Mouse (Mus musculus) adrenal gland, postnatal 4 days (tissue): ENCODE measurements around the gene Meaf6. TPM values are rescaled to one million over a fixed set of nuclear protein-coding genes. Genes with fewer than 3 reads are reported as not detected.
A peak's percentile ranks its signal among the peaks of the same experiment; 100 is the strongest.

ENCODE experiments used
- DNase-seq, 2 experiments: peaks; one replicate each; pipeline ENCODE4 v3.0.0; 2021 to 2022; ENCODE audit warnings: low spot score in 2 of 2, mixed read lengths in 2 of 2
- total RNA-seq, 2 experiments: library from RNA; stranded (reverse); gene quantifications; 2 replicates each; pipeline ENCODE4 v1.2.3; 2021

Meaf6 gene
- total RNA-seq, 2 experiments from 2014 or later = 43.1 to 45.4 TPM

GRCm38 (mm10) chr4:125136303-125136888 lies 51.5 kb downstream of the Meaf6 start:
- no peak for DNase-seq

GRCm38 (mm10) chr4:125138321-125138720 lies 53.4 kb downstream of the Meaf6 start:
- no peak for DNase-seq

DNA sequence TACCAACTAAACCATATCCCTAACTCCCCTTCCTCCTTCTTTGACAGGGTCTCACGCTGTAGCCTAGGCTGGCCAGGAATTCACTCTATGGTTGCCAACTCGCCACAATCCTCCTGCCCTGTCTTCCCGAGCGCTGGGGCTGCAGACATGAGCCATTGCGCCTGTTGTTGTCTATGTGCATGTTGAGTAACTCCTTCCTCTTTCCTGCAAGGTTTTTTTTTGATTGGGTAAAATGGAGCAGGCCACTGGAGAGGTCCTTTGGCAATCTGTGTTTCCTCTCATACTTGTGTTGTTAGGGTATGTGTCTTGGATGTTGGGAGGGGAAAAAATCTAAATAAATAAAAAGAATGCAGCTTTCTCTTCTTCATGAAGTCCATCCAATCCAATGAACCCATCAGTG lies 59.3 kb downstream of the Meaf6 start:
- no peak for DNase-seq

DNA sequence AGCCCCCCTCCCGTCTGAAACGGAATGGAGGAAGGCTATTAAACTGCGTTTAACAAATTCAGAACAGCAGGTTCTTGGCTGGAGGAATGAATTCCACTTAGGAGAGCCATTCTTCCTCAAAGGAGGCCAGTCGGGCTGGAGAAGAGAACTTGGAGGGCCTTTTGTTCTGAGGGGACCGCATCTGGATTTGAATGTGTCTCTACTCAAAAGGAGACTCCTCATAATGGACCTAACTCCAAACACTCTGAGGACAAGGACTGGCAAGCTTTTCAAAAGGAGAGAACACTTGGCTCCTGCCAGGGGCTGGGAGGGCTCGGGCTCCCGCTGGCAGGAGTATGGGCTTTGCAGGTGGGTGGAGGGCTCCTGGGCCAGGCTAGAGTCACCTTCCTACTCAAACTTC lies 59.7 kb downstream of the Meaf6 start:
- DNase-seq = no peak

- DNase-seq = no peak
These were observed 60.3 kb downstream of the Meaf6 start for GRCm38 (mm10) chr4:125145213-125145612.

GRCm38 (mm10) chr4:125147970-125148369 lies 63.0 kb downstream of the Meaf6 start:
- no peak for DNase-seq

DNA sequence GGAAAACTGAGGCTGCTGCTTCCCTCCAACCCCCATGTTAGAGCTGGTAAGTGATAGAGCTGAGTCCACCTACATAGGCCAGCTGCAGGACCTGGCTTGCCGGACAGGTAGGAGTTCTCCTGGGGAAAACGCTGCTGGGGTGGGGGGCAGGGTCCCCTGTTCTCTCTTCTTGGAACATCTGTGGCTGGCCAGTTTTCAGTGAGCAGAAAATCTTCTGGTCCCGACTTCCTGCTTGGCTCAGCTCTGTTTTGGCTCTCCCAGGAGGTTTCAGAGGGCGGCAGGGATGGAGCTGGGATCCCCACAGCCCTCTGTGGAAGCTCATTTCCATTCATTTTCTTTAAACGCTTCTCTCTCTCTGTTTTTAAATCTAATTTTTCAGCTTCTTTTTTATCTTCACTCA lies 64.5 kb downstream of the Meaf6 start:
- no peak for DNase-seq

GRCm38 (mm10) chr4:125152469-125152868 lies 67.5 kb downstream of the Meaf6 start:
- DNase-seq = no peak

- no peak for DNase-seq
These were observed 68.8 kb downstream of the Meaf6 start for GRCm38 (mm10) chr4:125153659-125154241.

DNA sequence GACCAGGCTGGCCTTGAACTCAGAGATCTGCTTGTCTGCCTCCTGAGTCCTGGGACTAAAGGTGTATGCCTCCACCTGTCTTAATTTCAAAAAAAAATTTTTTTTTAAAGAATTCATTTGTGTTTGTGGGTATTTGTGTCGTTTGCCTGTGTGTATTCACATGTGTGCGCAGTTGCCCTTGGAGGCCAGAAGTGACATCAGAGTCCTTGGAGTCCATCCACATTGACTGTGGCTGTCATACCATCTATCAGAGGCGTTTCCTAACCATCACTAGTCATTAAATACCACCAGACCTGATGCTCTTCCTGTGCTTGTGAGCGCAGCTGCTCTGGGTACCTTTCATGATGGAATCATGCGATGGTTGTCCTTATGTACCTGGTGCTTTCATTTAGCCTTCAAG lies 70.7 kb downstream of the Meaf6 start:
- no peak for DNase-seq

DNA sequence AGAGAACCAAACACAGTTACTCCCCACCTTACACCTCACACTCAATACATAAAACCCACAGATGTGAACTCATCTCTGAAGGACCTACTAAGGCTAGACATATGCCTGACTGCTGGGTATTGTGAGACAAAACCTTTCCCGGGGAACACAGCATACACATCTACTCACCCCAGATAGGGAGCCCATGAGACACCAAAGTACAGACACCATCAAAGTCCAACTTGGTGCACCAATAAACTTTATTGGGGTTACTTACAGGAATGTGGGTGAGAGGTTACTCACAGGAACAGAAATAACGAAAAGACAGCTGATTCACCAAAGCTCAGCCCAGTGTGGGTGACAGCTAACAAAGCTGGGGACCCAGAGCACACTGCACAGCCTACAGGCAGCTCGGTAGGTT lies 72.4 kb downstream of the Meaf6 start:
- DNase-seq = no peak

DNA sequence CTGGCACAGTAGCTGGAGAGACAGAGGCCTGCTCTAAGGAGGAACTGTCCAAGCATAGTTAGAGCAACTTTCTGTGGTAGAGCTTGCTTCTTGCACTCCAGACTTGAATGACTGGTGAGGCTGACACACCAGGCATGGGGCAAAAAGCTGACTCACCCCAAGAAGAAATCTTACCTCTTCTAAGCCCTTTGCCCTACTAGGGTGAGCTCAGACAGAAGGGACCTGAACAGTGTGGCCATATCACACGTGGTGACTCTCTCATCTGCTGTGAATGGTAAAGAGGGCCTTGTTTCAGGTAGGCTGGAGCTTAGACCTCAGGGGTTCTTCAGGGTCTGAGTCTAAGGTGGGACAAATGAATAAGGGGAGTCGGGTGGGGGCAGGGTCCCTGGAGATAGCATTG lies 73.1 kb downstream of the Meaf6 start:
- no peak for DNase-seq

GRCm38 (mm10) chr4:125158581-125159317 lies 73.8 kb downstream of the Meaf6 start:
- DNase-seq = no peak

DNA sequence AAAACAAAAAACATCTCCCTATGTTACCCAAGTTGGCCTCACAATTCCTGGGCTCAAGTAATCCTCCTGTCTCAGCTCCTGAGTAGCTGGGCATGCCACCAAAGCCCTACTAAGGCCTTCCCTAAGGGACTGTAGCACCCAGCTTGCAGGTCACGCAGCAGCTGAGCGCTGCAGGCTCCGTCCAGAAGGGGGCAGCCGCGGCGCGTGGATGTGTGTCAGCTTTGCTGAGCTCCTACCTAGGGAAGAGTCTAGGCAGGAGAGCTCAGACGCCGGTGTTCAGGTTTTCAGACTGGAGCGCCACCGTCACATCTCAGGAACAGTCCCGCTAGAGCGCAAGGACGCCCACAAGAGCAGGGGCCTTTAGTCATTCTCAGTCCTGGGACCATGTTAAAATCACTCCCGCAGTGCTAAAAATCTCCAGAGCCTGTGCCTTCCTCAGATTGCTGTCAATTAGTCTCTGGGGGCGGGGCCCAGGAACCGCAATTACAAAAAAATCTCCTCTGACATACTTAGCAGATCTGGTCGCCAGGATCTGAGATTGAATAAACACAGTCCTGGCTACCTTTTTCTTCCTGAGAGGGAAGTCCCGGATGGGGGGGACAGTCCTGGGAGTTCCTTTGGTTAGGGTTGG lies 75.5 kb downstream of the Meaf6 start:
- peak; percentile 70 to 74 for DNase-seq

DNA sequence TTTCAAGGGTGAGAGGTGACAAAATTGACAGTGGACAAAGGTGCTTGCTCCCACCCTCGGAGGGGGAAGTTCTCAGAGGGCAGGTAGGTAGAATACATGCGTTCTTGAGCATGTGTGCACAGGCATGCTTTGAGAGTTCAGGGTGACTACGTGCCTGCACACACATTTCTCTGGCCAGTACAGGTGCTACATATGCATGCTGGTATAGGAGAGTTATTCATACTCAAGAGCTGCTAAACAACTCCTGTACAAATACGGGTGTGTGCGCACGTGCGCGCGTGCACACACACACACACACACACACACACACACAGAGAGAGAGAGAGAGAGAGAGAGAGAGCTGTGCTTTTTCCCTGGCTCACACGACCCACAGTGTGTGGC lies 76.0 kb downstream of the Meaf6 start:
- no peak for DNase-seq

DNA sequence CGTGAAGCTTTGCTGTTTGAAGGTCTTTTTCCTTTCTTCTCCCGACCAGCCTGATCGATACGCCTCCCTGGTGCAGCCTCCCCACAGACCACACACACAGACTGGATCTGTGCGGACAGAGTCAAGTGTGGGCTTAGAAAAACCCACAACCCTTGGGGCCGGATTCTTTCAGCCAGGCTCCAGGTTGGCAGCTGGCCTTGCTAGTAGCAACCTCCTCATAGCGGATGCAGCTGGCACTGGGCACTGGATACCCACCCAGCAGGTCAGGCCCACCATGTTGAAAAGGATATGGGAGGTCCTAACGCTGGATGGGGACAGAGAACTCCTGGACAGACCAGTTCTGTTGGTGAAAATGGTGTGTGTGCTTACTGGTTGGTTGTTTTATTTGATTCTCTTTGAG lies 76.5 kb downstream of the Meaf6 start:
- DNase-seq = no peak

- DNase-seq = no peak
These were observed 77.8 kb downstream of the Meaf6 start for GRCm38 (mm10) chr4:125162701-125163100.

Other genes starting within 250 kb of the Meaf6 start
- gene Yrdc, start 234.5 kb upstream of the Meaf6 start, total RNA-seq = 10 to 100 TPM; 42.2 to 42.3 TPM
- gene 1110065P20Rik, start 233.9 kb upstream of the Meaf6 start, total RNA-seq = 10 to 100 TPM; 50.8 to 60.1 TPM
- gene Maneal, start 223.0 kb upstream of the Meaf6 start, total RNA-seq = 1 to 10 TPM; 7.3 to 7.6 TPM
- gene Epha10, start 204.2 kb upstream of the Meaf6 start, total RNA-seq = 10 to 100 TPM; 10.2 to 11.2 TPM
- gene 9930104L06Rik, start 148.1 kb upstream of the Meaf6 start, total RNA-seq = 10 to 100 TPM; 17.8 to 23.3 TPM
- 10 to 100 TPM; 25.6 to 31.5 TPM for gene Cdca8, start 145.8 kb upstream of the Meaf6 start, total RNA-seq
- gene Rspo1, start 98.7 kb upstream of the Meaf6 start, total RNA-seq = 1 to 10 TPM; 6.7 to 9.7 TPM
- gene Gnl2, start 68.5 kb upstream of the Meaf6 start, total RNA-seq = 10 to 100 TPM; 79.6 to 81.6 TPM
- not detected for gene Dnali1, start 19.4 kb upstream of the Meaf6 start, total RNA-seq
- 10 to 100 TPM; 21.2 to 22.2 TPM for gene Snip1, start 18.5 kb upstream of the Meaf6 start, total RNA-seq
- 1 to 10 TPM; 7.1 to 8.8 TPM for gene Zc3h12a, start 42.7 kb downstream of the Meaf6 start, total RNA-seq